Mouse (Mus musculus) MEL (cell line): ENCODE measurements around the gene Wnt9a. TPM values are rescaled to one million over a fixed set of nuclear protein-coding genes. Genes with fewer than 3 reads are reported as not detected.

Experiments used
- DNase-seq: peaks from one replicate; pipeline ENCODE4 v3.0.0; 2011; ENCODE audit warnings: low read depth, low spot score
- H3K27ac ChIP-seq: 2 replicates; pipeline ENCODE4 v1.5.1; 2012; ENCODE audit warnings: low read depth, mild to moderate bottlenecking, control low read depth, low read length, moderate library complexity; ENCODE audit not compliant: control insufficient read depth
- H3K27me3 ChIP-seq, 2 experiments: fragments of 150-350 bp in 1 of 2; sonication (generic) in 1 of 2; 2 replicates each; pipeline ENCODE4 v1.6.1; 2012; ENCODE audit warnings: low read length in 2 of 2, mild to moderate bottlenecking in 2 of 2, improper control_type of control experiment in 1 of 2, moderate library complexity in 1 of 2; ENCODE audit not compliant: insufficient read depth in 2 of 2, control insufficient read depth in 1 of 2
- H3K36me3 ChIP-seq, 2 experiments: 2 replicates each; pipeline ENCODE4 v1.6.1; 2012 to 2014; ENCODE audit warnings: low read length in 2 of 2, improper control_type of control experiment in 1 of 2, inconsistent platforms in 1 of 2, mild to moderate bottlenecking in 1 of 2; ENCODE audit not compliant: insufficient read depth in 2 of 2, control insufficient read depth in 1 of 2
- H3K4me1 ChIP-seq, 2 experiments: fragments of 150-350 bp in 1 of 2; sonication (generic) in 1 of 2; 2 replicates each; pipeline ENCODE4 v1.6.1; 2012; ENCODE audit warnings: low read length in 2 of 2, improper control_type of control experiment in 1 of 2, mild to moderate bottlenecking in 1 of 2; ENCODE audit not compliant: insufficient read depth in 2 of 2, control insufficient read depth in 1 of 2
- H3K4me3 ChIP-seq, 2 experiments: fragments of 150-350 bp in 1 of 2; sonication (generic) in 1 of 2; 2 replicates each; pipeline ENCODE4 v1.5.1; 2012; ENCODE audit warnings: low read depth in 2 of 2, low read length in 2 of 2, mild to moderate bottlenecking in 2 of 2, moderate library complexity in 2 of 2, control low read depth in 1 of 2, improper control_type of control experiment in 1 of 2; ENCODE audit not compliant: control insufficient read depth in 1 of 2, insufficient read depth in 1 of 2
- H3K79me2 ChIP-seq: 2 replicates; pipeline ENCODE4 v1.6.1; 2012; ENCODE audit warnings: mild to moderate bottlenecking, low read length, moderate library complexity; ENCODE audit not compliant: control insufficient read depth, poor library complexity, insufficient read depth
- H3K9ac ChIP-seq: 2 replicates; pipeline ENCODE4 v1.6.1; 2012; ENCODE audit warnings: low read depth, mild to moderate bottlenecking, control low read depth, low read length, moderate library complexity; ENCODE audit not compliant: control insufficient read depth, poor library complexity, severe bottlenecking
- H3K9me3 ChIP-seq: fragments of 150-350 bp; sonication (generic); replicated peaks from 2 replicates; pipeline ENCODE4 v1.6.1; 2012; ENCODE audit warnings: mild to moderate bottlenecking, low read length, improper control_type of control experiment, moderate library complexity; ENCODE audit not compliant: insufficient read depth
- CHD1 ChIP-seq: IDR thresholded peaks from 2 replicates; pipeline ENCODE4 v1.6.1; 2012; ENCODE audit warnings: low read depth, mild to moderate bottlenecking, inconsistent platforms, low read length, improper control_type of control experiment
- CHD2 ChIP-seq: IDR thresholded peaks from 2 replicates; pipeline ENCODE4 v1.6.1; 2011; ENCODE audit warnings: low read length, improper control_type of control experiment
- CTCF ChIP-seq, 3 experiments: IDR thresholded peaks in 2 of 3; conservative IDR thresholded peaks in 1 of 3; 2 replicates each; pipeline ENCODE4 v1.5.1; 2011 to 2012; ENCODE audit warnings: low read length in 3 of 3, low read depth in 2 of 3, mild to moderate bottlenecking in 2 of 3, improper control_type of control experiment in 1 of 3, inconsistent platforms in 1 of 3, mixed read lengths in 1 of 3, moderate library complexity in 1 of 3; ENCODE audit not compliant: control insufficient read depth in 1 of 3, insufficient read depth in 1 of 3, poor library complexity in 1 of 3, severe bottlenecking in 1 of 3
- E2F4 ChIP-seq: IDR thresholded peaks from 2 replicates; pipeline ENCODE4 v1.6.1; 2011; ENCODE audit warnings: low read depth, low read length, improper control_type of control experiment, borderline replicate concordance
- ELF1 ChIP-seq: IDR thresholded peaks from 2 replicates; pipeline ENCODE4 v1.6.1; 2014; ENCODE audit warnings: low read depth, mild to moderate bottlenecking, inconsistent platforms, low read length, improper control_type of control experiment, moderate library complexity
- EP300 ChIP-seq, 2 experiments: IDR thresholded peaks; 2 replicates each; pipeline ENCODE4 v1.6.1; 2011; ENCODE audit warnings: improper control_type of control experiment in 2 of 2, low read length in 2 of 2, low read depth in 1 of 2, mild to moderate bottlenecking in 1 of 2
- ETS1 ChIP-seq: IDR thresholded peaks from 2 replicates; pipeline ENCODE4 v1.6.1; 2012; ENCODE audit warnings: low read depth, mild to moderate bottlenecking, inconsistent platforms, low read length, improper control_type of control experiment, moderate library complexity
- GABPA ChIP-seq: IDR thresholded peaks from 2 replicates; pipeline ENCODE4 v1.6.1; 2012; ENCODE audit warnings: low read depth, mild to moderate bottlenecking, inconsistent platforms, low read length, improper control_type of control experiment, moderate library complexity
- GATA1 ChIP-seq: IDR thresholded peaks from 2 replicates; pipeline ENCODE4 v1.6.1; 2011; ENCODE audit warnings: low read depth, low read length, improper control_type of control experiment
- JUND ChIP-seq: IDR thresholded peaks from 2 replicates; pipeline ENCODE4 v1.6.1; 2011; ENCODE audit warnings: low read depth, mild to moderate bottlenecking, improper control_type of control experiment, low read length
- KAT2A ChIP-seq: conservative IDR thresholded peaks from 2 replicates; pipeline ENCODE4 v1.6.1; 2012; ENCODE audit warnings: low read depth, low read length, improper control_type of control experiment, inconsistent platforms
- MAX ChIP-seq: IDR thresholded peaks from 2 replicates; pipeline ENCODE4 v1.6.1; 2011; ENCODE audit warnings: low read length, improper control_type of control experiment
- MAZ ChIP-seq: IDR thresholded peaks from 2 replicates; pipeline ENCODE4 v1.6.1; 2012; ENCODE audit warnings: low read depth, mild to moderate bottlenecking, inconsistent platforms, low read length, improper control_type of control experiment
- NRF1 ChIP-seq: IDR thresholded peaks from 2 replicates; pipeline ENCODE4 v1.6.1; 2014; ENCODE audit warnings: low read depth, mild to moderate bottlenecking, inconsistent platforms, low read length, improper control_type of control experiment, moderate library complexity; ENCODE audit not compliant: poor library complexity, insufficient read depth, severe bottlenecking
- POLR2A ChIP-seq, 2 experiments: IDR thresholded peaks; 2 replicates each; pipeline ENCODE4 v1.6.1; 2011 to 2012; ENCODE audit warnings: low read length in 2 of 2, mild to moderate bottlenecking in 2 of 2, control low read depth in 1 of 2, improper control_type of control experiment in 1 of 2, low read depth in 1 of 2, moderate library complexity in 1 of 2; ENCODE audit not compliant: control insufficient read depth in 1 of 2, insufficient read depth in 1 of 2, poor library complexity in 1 of 2
- RAD21 ChIP-seq: IDR thresholded peaks from 2 replicates; pipeline ENCODE4 v1.6.1; 2011; ENCODE audit warnings: mild to moderate bottlenecking, low read depth, low read length, improper control_type of control experiment
- SIN3A ChIP-seq: IDR thresholded peaks from 2 replicates; pipeline ENCODE4 v1.6.1; 2012; ENCODE audit warnings: low read length, improper control_type of control experiment, inconsistent platforms
- SMC3 ChIP-seq: IDR thresholded peaks from 2 replicates; pipeline ENCODE4 v1.6.1; 2011; ENCODE audit warnings: low read depth, low read length, improper control_type of control experiment
- TBP ChIP-seq: IDR thresholded peaks from 2 replicates; pipeline ENCODE4 v1.8.0; 2011; ENCODE audit warnings: low read depth, low read length, improper control_type of control experiment
- TCF12 ChIP-seq: IDR thresholded peaks from 2 replicates; pipeline ENCODE4 v1.6.1; 2014; ENCODE audit warnings: low read depth, mild to moderate bottlenecking, inconsistent platforms, low read length, improper control_type of control experiment, moderate library complexity
- UBTF ChIP-seq: IDR thresholded peaks from 2 replicates; pipeline ENCODE4 v1.6.1; 2012; ENCODE audit warnings: low read depth, mild to moderate bottlenecking, inconsistent platforms, low read length, improper control_type of control experiment, moderate library complexity, borderline replicate concordance; ENCODE audit not compliant: insufficient read depth
- USF1 ChIP-seq: IDR thresholded peaks from 2 replicates; pipeline ENCODE4 v1.6.1; 2014; ENCODE audit warnings: low read depth, mild to moderate bottlenecking, inconsistent platforms, low read length, improper control_type of control experiment, moderate library complexity
- polyA plus RNA-seq, 2 experiments: library from polyadenylated mRNA; stranded (reverse) in 1 of 2; unstranded in 1 of 2; fragments of >175 nt in 1 of 2; fragments of >200 nt in 1 of 2; gene quantifications; 2 replicates each; pipeline versions ENCODE4 v1.2.1 to v1.2.4; 2012; ENCODE audit warnings: low replicate concordance in 2 of 2, low read depth in 1 of 2; ENCODE audit not compliant: insufficient read length in 2 of 2, insufficient read depth in 1 of 2, missing spikeins in 1 of 2
- total RNA-seq: library from RNA; depleted of rRNA; stranded (reverse); fragments of 300-350 nt; gene quantifications from 2 replicates; pipeline ENCODE4 v1.2.3, GENCODE M21; 2012

Wnt9a gene
- total and polyA plus RNA-seq, 3 experiments, result not detected

GRCm38 (mm10) chr11:59312060-59312459, 5.3 kb downstream of the Wnt9a start:
- no peak overlapping the region for H3K9ac ChIP-seq
- DNase-seq, result no peak

GRCm38 (mm10) chr11:59312501-59312900, 5.8 kb downstream of the Wnt9a start:
- TF ChIP-seq SIN3A (no peak), USF1 (no peak), TCF12 (no peak), POLR2A (IDR thresholded peaks at IDR 0.05; ENCODE audit: control insufficient read depth in 1 of 2, insufficient read depth in 1 of 2, low read depth in 1 of 2, low read length in 2 of 2, poor library complexity in 1 of 2) (no peak), NRF1 (no peak), ELF1 (no peak), TBP (no peak), CHD2 (no peak), CTCF (IDR thresholded peaks at IDR 0.05 in 2 of 3, conservative IDR thresholded peaks at IDR 0.05 in 1 of 3; ENCODE audit: control insufficient read depth in 1 of 3, insufficient read depth in 1 of 3, low read depth in 2 of 3, low read length in 3 of 3, poor library complexity in 1 of 3, severe bottlenecking in 1 of 3) (no peak)
- Histone ChIP-seq H3K27me3 (peaks cover 29 to 42% of the 10 kb centered on the region in 2 experiments), H3K79me2 (no peaks in the 10 kb centered on the region), H3K27ac (no peak overlapping the region), H3K36me3 (no peaks in the 10 kb centered on the region), H3K4me3 (no peak overlapping the region), H3K4me1 (no peaks in the 10 kb centered on the region), H3K9me3 (no peaks in the 10 kb centered on the region), H3K9ac (no peak overlapping the region)
- no peak for DNase-seq

More at GRCm38 (mm10) chr11:59312060-59312459, 5.3 kb downstream of the Wnt9a start:
- peaks cover 27 to 42% of the 10 kb centered on the region in 2 experiments for H3K27me3 ChIP-seq
- TF ChIP-seq EP300 (IDR thresholded peaks at IDR 0.05; ENCODE audit: low read depth in 1 of 2, low read length in 2 of 2) (no peak), JUND (no peak), GABPA (no peak), E2F4 (no peak), MAZ (no peak), ETS1 (no peak), RAD21 (no peak), NRF1 (no peak), CHD2 (no peak), KAT2A (no peak), TBP (no peak), MAX (no peak), UBTF (no peak), SMC3 (no peak), CHD1 (no peak), GATA1 (no peak)
- TF ChIP-seq, all 39 proteins: peak for 0
- no peaks in the 10 kb centered on the region for H3K9me3 ChIP-seq
- H3K4me1 ChIP-seq, result no peaks in the 10 kb centered on the region
- no peaks in the 10 kb centered on the region for H3K36me3 ChIP-seq
- H3K4me3 ChIP-seq, result no peak overlapping the region
- H3K79me2 ChIP-seq, result no peaks in the 10 kb centered on the region
- no peak overlapping the region for H3K27ac ChIP-seq
